ENCODE assay signal across 7 mouse cellular contexts in the genomic region with DNA sequence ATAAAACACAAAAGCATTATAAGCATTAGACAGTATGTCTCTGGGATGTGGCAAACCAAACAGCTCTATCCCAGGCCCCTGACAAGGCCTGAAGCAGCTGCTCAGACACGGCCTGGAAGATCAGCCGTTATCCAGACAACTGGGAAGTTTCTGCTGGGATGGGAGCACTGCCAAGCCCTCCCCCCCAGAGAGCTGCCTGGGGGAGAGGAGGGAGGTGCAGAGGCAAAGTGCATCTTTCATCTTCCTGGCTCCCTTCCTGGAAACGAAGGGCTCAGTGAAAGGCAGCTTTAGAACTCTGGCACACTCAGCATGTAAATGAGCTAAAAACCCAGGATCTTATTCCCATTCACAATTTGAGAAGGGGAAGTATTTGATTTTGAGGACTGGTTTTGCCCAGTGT. TPM values are rescaled to one million over a fixed set of nuclear protein-coding genes. Genes with fewer than 3 reads are reported as not detected.
A peak's percentile ranks its signal among the peaks of the same experiment; 100 is the strongest.
DNase-seq lines count a peak whose midpoint lies in the region; ATAC-seq lines count a peak whose summit lies in the region.

No protein-coding gene starts in this region.

- no peaks in the 10 kb centered on the region for H3K9me3 ChIP-seq in neural tube, embryonic 14.5 days (ENCODE audit: control insufficient read depth, low read length)

- 24% methylated on average over 3 of the region's 3 CpGs for WGBS in neural tube, embryonic 14.5 days

- intact Hi-C loops in heart, postnatal 25 days (cut with DNase I), result no loop called here

- peak; percentile 29 for ATAC-seq in neural tube, embryonic 14.5 days (ENCODE audit: low read depth)
- no peak for ATAC-seq in erythroblast, adult 5-6 weeks (replicated peaks; ENCODE audit: low FRiP score, poor library complexity, severe bottlenecking)

- H3K4me1 ChIP-seq in neural tube, embryonic 14.5 days (ENCODE audit: control insufficient read depth, insufficient read depth, low read length), result peaks cover 10% of the 10 kb centered on the region; the same call in 1 of the 2 replicates

- no peak overlapping the region for H3K4me2 ChIP-seq in neural tube, embryonic 14.5 days (ENCODE audit: low read depth, low read length)

- no peak overlapping the region; the same call in 1 of the 2 replicates for H3K27ac ChIP-seq in neural tube, embryonic 14.5 days (ENCODE audit: low read depth, low read length)

- H3K9ac ChIP-seq in neural tube, embryonic 14.5 days (replicated peaks; ENCODE audit: low read depth, low read length), result no peak overlapping the region

- peaks cover 9% of the 10 kb centered on the region; the same call in 1 of the 2 replicates for H3K36me3 ChIP-seq in neural tube, embryonic 14.5 days (ENCODE audit: control insufficient read depth, insufficient read depth, low read length)

- H3K4me3 ChIP-seq in neural tube, embryonic 14.5 days (ENCODE audit: low read depth, low read length), result no peak overlapping the region

- H3K27me3 ChIP-seq in neural tube, embryonic 14.5 days (ENCODE audit: control insufficient read depth, insufficient read depth, low read length), result no peaks in the 10 kb centered on the region

- peak; percentile 67 for DNase-seq in urinary bladder, postnatal 14 days (ENCODE audit: low spot score)
- DNase-seq in urinary bladder, postnatal 10 days (ENCODE audit: low spot score), result no peak
- DNase-seq in cerebellum, postnatal 4 days (ENCODE audit: low spot score in 2 of 2), result peak; percentile 55 to 81
- peak; percentile 55 for DNase-seq in heart, postnatal 25 days (ENCODE audit: low spot score)
- peak; percentile 74 to 84 for DNase-seq in layer of hippocampus, postnatal 14 days (ENCODE audit: low spot score in 2 of 2)

RNA-seq across cellular contexts. Expression of a gene that starts 9.3 kb away (rescaled TPM):
- 1 to 10 TPM; 5.1 to 6.0 TPM for total RNA-seq in heart, postnatal 25 days (2021)
- 10 to 100 TPM; 19.7 to 21.4 TPM for total RNA-seq in layer of hippocampus, postnatal 14 days (2021)
- polyA plus RNA-seq in neural tube, embryonic 14.5 days (2014; fragmentation: Nextera tagmentation; extraction: Ambion mirVana), result 36.7 and 43.0 TPM in 2 replicates
- total RNA-seq in erythroblast, adult 5-6 weeks (2015; ENCODE audit: low replicate concordance), result 21.3 and 22.1 TPM in 2 replicates
- 29.0 and 33.3 TPM in 2 replicates for total RNA-seq in erythroblast, adult 5-6 weeks (2017; ENCODE audit: low replicate concordance)

RNA-seq across cellular contexts. Expression of a gene that starts 13.5 kb away (rescaled TPM):
- total RNA-seq in heart, postnatal 25 days (2021), result 10 to 100 TPM; 21.9 to 25.0 TPM
- 10 to 100 TPM; 23.6 to 29.5 TPM for total RNA-seq in layer of hippocampus, postnatal 14 days (2021)
- polyA plus RNA-seq in neural tube, embryonic 14.5 days (2014; fragmentation: Nextera tagmentation; extraction: Ambion mirVana), result 12.5 and 21.5 TPM in 2 replicates
- not detected in 2 replicates for total RNA-seq in erythroblast, adult 5-6 weeks (2015; ENCODE audit: low replicate concordance)
- 1.2 and 7.5 TPM in 2 replicates for total RNA-seq in erythroblast, adult 5-6 weeks (2017; ENCODE audit: low replicate concordance)

RNA-seq across cellular contexts. Expression of a gene that starts 30.4 kb away (rescaled TPM):
- 10 to 100 TPM; 11.1 to 12.4 TPM for total RNA-seq in heart, postnatal 25 days (2021)
- total RNA-seq in layer of hippocampus, postnatal 14 days (2021), result 10 to 100 TPM; 28.3 to 29.3 TPM
- 42.6 and 47.1 TPM in 2 replicates for polyA plus RNA-seq in neural tube, embryonic 14.5 days (2014; fragmentation: Nextera tagmentation; extraction: Ambion mirVana)
- total RNA-seq in erythroblast, adult 5-6 weeks (2015; ENCODE audit: low replicate concordance), result 64.4 and 68.3 TPM in 2 replicates
- 29.9 and 61.1 TPM in 2 replicates for total RNA-seq in erythroblast, adult 5-6 weeks (2017; ENCODE audit: low replicate concordance)

RNA-seq across cellular contexts. Expression of a gene that starts 31.9 kb away (rescaled TPM):
- total RNA-seq in heart, postnatal 25 days (2021), result 10 to 100 TPM; 26.8 to 29.8 TPM
- 10 to 100 TPM; 57.1 to 63.2 TPM for total RNA-seq in layer of hippocampus, postnatal 14 days (2021)
- 32.7 and 38.3 TPM in 2 replicates for polyA plus RNA-seq in neural tube, embryonic 14.5 days (2014; fragmentation: Nextera tagmentation; extraction: Ambion mirVana)
- total RNA-seq in erythroblast, adult 5-6 weeks (2015; ENCODE audit: low replicate concordance), result 58.0 and 62.7 TPM in 2 replicates
- 166 and 187 TPM in 2 replicates for total RNA-seq in erythroblast, adult 5-6 weeks (2017; ENCODE audit: low replicate concordance)

RNA-seq across cellular contexts. Expression of a gene that starts 35.6 kb away (rescaled TPM):
- total RNA-seq in heart, postnatal 25 days (2021), result not detected
- total RNA-seq in layer of hippocampus, postnatal 14 days (2021), result not detected
- polyA plus RNA-seq in neural tube, embryonic 14.5 days (2014; fragmentation: Nextera tagmentation; extraction: Ambion mirVana), result 0.05 TPM in 1 of 2 replicates, not detected in the other
- total RNA-seq in erythroblast, adult 5-6 weeks (2015; ENCODE audit: low replicate concordance), result not detected in 2 replicates
- not detected in 2 replicates for total RNA-seq in erythroblast, adult 5-6 weeks (2017; ENCODE audit: low replicate concordance)
